Mouse (Mus musculus) midbrain, embryonic 11.5 days (tissue): Measurements from ENCODE around the gene Clpx. TPM values are rescaled to one million over a fixed set of nuclear protein-coding genes. Genes with fewer than 3 reads are reported as not detected.

ENCODE experiments used
- ATAC-seq: fragments of 200-750 bp; cut with Nextera tagmentation; 2 replicates; pipeline ENCODE4 v1.8.0; 2017; ENCODE audit warnings: moderate TSS enrichment, moderate library complexity; ENCODE audit not compliant: low FRiP score
- DNase-seq: peaks from one replicate; pipeline ENCODE4 v3.0.0; 2015; ENCODE audit warnings: low spot score; ENCODE audit errors: missing footprints
- H3K27ac ChIP-seq: fragments of 300-500 bp; sonication (generic); 2 replicates; pipeline ENCODE4 v1.5.1; 2014; ENCODE audit warnings: low read depth, low read length
- H3K27me3 ChIP-seq: fragments of 300-500 bp; sonication (generic); 2 replicates; pipeline ENCODE4 v1.6.1; 2014; ENCODE audit warnings: mild to moderate bottlenecking, low read length, moderate library complexity, mixed read lengths; ENCODE audit not compliant: control insufficient read depth, insufficient read depth
- H3K36me3 ChIP-seq: fragments of 300-500 bp; sonication (generic); 2 replicates; pipeline ENCODE4 v1.6.1; 2014; ENCODE audit warnings: mild to moderate bottlenecking, low read length, moderate library complexity, mixed read lengths; ENCODE audit not compliant: control insufficient read depth, insufficient read depth
- H3K4me1 ChIP-seq: fragments of 300-500 bp; sonication (generic); 2 replicates; pipeline ENCODE4 v1.6.1; 2014; ENCODE audit warnings: low read length; ENCODE audit not compliant: control insufficient read depth, insufficient read depth
- H3K4me2 ChIP-seq: fragments of 300-500 bp; sonication (generic); 2 replicates; pipeline ENCODE4 v1.6.1; 2014; ENCODE audit warnings: mild to moderate bottlenecking, moderate library complexity
- H3K4me3 ChIP-seq: fragments of 300-500 bp; sonication (generic); 2 replicates; pipeline ENCODE4 v1.5.1; 2014; ENCODE audit warnings: low read depth, low read length
- H3K9ac ChIP-seq: fragments of 300-500 bp; sonication (generic); 2 replicates; pipeline ENCODE4 v1.6.1; 2014; ENCODE audit warnings: low read length
- H3K9me3 ChIP-seq: fragments of 300-500 bp; sonication (generic); 2 replicates; pipeline ENCODE4 v1.6.1; 2016; ENCODE audit warnings: low read length; ENCODE audit not compliant: control insufficient read depth
- WGBS: fragments of 180-500 bp; shearing (Covaris S2); extraction: QIAGEN DNeasy Blood & Tissue Kit; methylation state at CpG from one replicate; pipeline ENCODE4 v1.1.7; 2014; 5-methylcytosine and 5-hydroxymethylcytosine counted together
- polyA plus RNA-seq: library from polyadenylated mRNA; unstranded; fragments of >200 nt; fragmentation: Nextera tagmentation; extraction: Ambion mirVana; gene quantifications from 2 replicates; pipeline ENCODE4 v1.2.1, GENCODE M21; 2014

Gene Clpx
- polyA plus RNA-seq, 1 experiment from 2014 or later = 45.8 TPM

DNA sequence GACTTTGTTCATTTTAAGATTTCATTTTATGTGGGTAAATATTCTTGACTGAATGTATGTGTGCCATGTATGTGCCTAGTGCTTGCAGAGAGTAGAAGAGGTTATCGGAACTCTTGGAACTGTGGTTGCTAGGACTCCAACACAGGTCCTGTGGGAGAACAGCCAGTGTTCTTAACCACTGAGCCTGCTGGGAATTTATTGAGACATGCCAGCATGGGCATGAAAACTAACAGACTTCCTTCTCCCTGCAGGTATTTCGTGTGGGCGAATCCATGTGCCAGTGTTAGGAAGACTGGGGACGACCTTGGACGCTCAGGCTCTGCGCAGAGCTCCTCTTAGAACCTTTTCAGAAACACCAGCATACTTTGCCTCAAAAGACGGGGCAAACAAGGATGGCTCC is 5.6 kb downstream of the Clpx start:
- H3K36me3 ChIP-seq = peaks cover 2% of the 10 kb centered on the region
- no peak overlapping the region for H3K27ac ChIP-seq
- H3K27me3 ChIP-seq = no peaks in the 10 kb centered on the region
- peaks cover 8% of the 10 kb centered on the region for H3K4me1 ChIP-seq
- H3K9ac ChIP-seq = no peak overlapping the region
- DNase-seq (no peak), ATAC-seq (no peak)
- no peaks in the 10 kb centered on the region for H3K9me3 ChIP-seq
- WGBS = 96% methylated on average over 7 of the region's 7 CpGs
- no peak overlapping the region for H3K4me2 ChIP-seq
- no peak overlapping the region for H3K4me3 ChIP-seq

DNA sequence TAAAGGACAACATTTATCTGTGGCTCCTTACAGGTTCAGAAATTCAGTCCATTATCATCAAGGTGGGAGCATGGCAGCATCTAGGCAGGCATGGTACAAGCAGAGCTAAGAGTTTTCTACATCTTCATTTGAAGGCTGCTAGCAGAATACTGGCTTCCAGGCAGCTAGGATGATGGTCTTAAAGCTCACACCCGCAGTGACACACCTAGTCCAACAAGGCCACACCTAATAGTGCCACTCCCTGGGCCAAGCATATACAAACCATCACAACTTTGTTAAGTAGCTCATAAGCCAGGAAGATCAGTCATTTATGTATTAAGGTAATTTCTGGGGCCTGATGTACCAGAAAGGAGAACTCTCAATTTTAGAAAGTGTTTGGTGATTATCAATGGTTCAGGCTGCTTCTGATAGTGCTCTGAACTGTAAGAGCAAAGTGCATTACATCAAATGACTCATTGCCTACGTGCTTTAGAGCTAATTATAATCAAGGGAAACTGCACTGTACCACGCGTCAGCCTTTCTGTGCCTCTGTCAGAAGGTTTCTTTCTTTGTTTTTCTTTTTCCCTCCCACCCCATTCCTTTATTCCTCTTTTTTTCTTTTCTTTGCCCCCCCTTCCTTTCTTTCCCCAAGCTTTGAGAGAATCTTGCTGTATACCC is 8.4 kb downstream of the Clpx start:
- no peaks in the 10 kb centered on the region for H3K4me1 ChIP-seq
- peaks cover 6% of the 10 kb centered on the region for H3K36me3 ChIP-seq

DNA sequence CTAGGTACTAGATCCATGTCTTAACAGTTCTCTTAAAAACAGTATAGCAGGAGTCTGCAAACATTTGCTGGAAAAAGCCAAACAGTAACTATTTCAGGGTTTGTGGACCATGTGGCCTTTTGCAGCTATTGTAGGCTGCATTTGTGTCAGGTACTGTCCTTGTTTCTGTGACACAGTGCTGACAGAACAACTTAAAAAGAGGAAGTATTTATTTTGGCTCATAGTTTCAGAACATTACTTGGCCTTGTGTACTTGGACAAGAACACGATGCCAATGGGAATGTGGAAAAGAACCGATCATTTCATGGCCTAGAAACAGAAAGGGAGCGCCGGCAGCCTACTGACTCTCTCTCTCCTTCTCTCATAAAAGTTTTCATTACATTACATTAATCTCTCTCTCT is 9.5 kb downstream of the Clpx start:
- Histone ChIP-seq H3K9ac (no peak overlapping the region), H3K9me3 (no peaks in the 10 kb centered on the region), H3K4me3 (no peak overlapping the region), H3K27ac (no peak overlapping the region), H3K27me3 (no peaks in the 10 kb centered on the region), H3K4me1 (no peaks in the 10 kb centered on the region), H3K36me3 (peaks cover 10% of the 10 kb centered on the region), H3K4me2 (no peak overlapping the region)
- ATAC-seq = no peak
- 93% methylated on average over 4 of the region's 4 CpGs for WGBS
- no peak for DNase-seq

More for the DNA sequence above, 8.4 kb downstream of the Clpx start:
- ATAC-seq = no peak
- Histone ChIP-seq H3K9ac (no peak overlapping the region), H3K4me2 (no peak overlapping the region), H3K9me3 (no peaks in the 10 kb centered on the region), H3K27me3 (no peaks in the 10 kb centered on the region), H3K4me3 (no peak overlapping the region), H3K27ac (no peak overlapping the region)
- DNase-seq = no peak
- WGBS = 98% methylated on average over 4 of the region's 4 CpGs

GRCm38 (mm10) chr9:65304300-65304699 is 10.2 kb downstream of the Clpx start:
- H3K9me3 ChIP-seq = no peaks in the 10 kb centered on the region
- 82% methylated on average over 4 of the region's 4 CpGs for WGBS
- H3K4me2 ChIP-seq = no peak overlapping the region
- peaks cover 12% of the 10 kb centered on the region for H3K36me3 ChIP-seq
- H3K9ac ChIP-seq = no peak overlapping the region
- H3K4me3 ChIP-seq = no peak overlapping the region
- H3K4me1 ChIP-seq = no peaks in the 10 kb centered on the region
- ATAC-seq = no peak
- DNase-seq = no peak
- H3K27ac ChIP-seq = no peak overlapping the region
- no peaks in the 10 kb centered on the region for H3K27me3 ChIP-seq

- WGBS = 95% methylated on average over 2 of the region's 2 CpGs
- Histone ChIP-seq H3K4me2 (no peak overlapping the region), H3K4me3 (no peak overlapping the region), H3K36me3 (peaks cover 15% of the 10 kb centered on the region; the same call in 1 of the 2 replicates), H3K27ac (no peak overlapping the region), H3K4me1 (no peaks in the 10 kb centered on the region), H3K9ac (no peak overlapping the region), H3K27me3 (no peaks in the 10 kb centered on the region), H3K9me3 (no peaks in the 10 kb centered on the region)
- DNase-seq (no peak), ATAC-seq (no peak)
These were observed 12.6 kb downstream of the Clpx start for GRCm38 (mm10) chr9:65306672-65307071.

GRCm38 (mm10) chr9:65308011-65308410 is 14.0 kb downstream of the Clpx start:
- 84% methylated on average over 1 of the region's 1 CpGs for WGBS
- ATAC-seq = no peak
- no peaks in the 10 kb centered on the region for H3K9me3 ChIP-seq
- H3K4me1 ChIP-seq = no peaks in the 10 kb centered on the region
- H3K27ac ChIP-seq = no peak overlapping the region
- no peak overlapping the region for H3K4me2 ChIP-seq
- no peak for DNase-seq
- H3K9ac ChIP-seq = no peak overlapping the region
- H3K36me3 ChIP-seq = peaks cover 20% of the 10 kb centered on the region
- H3K27me3 ChIP-seq = no peaks in the 10 kb centered on the region
- H3K4me3 ChIP-seq = no peak overlapping the region

GRCm38 (mm10) chr9:65312669-65313357 is 18.8 kb downstream of the Clpx start:
- Histone ChIP-seq H3K4me3 (no peak overlapping the region), H3K4me1 (no peaks in the 10 kb centered on the region), H3K27me3 (no peaks in the 10 kb centered on the region), H3K9ac (no peak overlapping the region), H3K36me3 (peaks cover 21% of the 10 kb centered on the region), H3K27ac (no peak overlapping the region), H3K4me2 (no peak overlapping the region), H3K9me3 (no peaks in the 10 kb centered on the region)
- DNase-seq (no peak), ATAC-seq (no peak)
- 96% methylated on average over 4 of the region's 4 CpGs for WGBS

GRCm38 (mm10) chr9:65313846-65314245 is 19.8 kb downstream of the Clpx start:
- ATAC-seq (no peak), DNase-seq (no peak)
- WGBS = 100% methylated on average over 1 of the region's 1 CpGs
- no peak overlapping the region for H3K4me3 ChIP-seq
- no peak overlapping the region for H3K4me2 ChIP-seq
- peaks cover 18% of the 10 kb centered on the region for H3K36me3 ChIP-seq
- H3K27ac ChIP-seq = no peak overlapping the region
- H3K9me3 ChIP-seq = no peaks in the 10 kb centered on the region
- no peaks in the 10 kb centered on the region for H3K27me3 ChIP-seq
- H3K4me1 ChIP-seq = no peaks in the 10 kb centered on the region
- no peak overlapping the region for H3K9ac ChIP-seq

- H3K27me3 ChIP-seq = no peaks in the 10 kb centered on the region
- H3K4me2 ChIP-seq = no peak overlapping the region
- WGBS = 92% methylated on average over 11 of the region's 11 CpGs
- no peaks in the 10 kb centered on the region for H3K4me1 ChIP-seq
- no peak overlapping the region for H3K9ac ChIP-seq
- H3K27ac ChIP-seq = no peak overlapping the region
- H3K4me3 ChIP-seq = no peak overlapping the region
- ATAC-seq (no peak), DNase-seq (no peak)
- H3K9me3 ChIP-seq = no peaks in the 10 kb centered on the region
- peaks cover 16% of the 10 kb centered on the region for H3K36me3 ChIP-seq
These were observed 28.3 kb downstream of the Clpx start for GRCm38 (mm10) chr9:65322255-65322900.
